8 mouse cellular contexts compared by ENCODE assay signal in the genomic region with DNA sequence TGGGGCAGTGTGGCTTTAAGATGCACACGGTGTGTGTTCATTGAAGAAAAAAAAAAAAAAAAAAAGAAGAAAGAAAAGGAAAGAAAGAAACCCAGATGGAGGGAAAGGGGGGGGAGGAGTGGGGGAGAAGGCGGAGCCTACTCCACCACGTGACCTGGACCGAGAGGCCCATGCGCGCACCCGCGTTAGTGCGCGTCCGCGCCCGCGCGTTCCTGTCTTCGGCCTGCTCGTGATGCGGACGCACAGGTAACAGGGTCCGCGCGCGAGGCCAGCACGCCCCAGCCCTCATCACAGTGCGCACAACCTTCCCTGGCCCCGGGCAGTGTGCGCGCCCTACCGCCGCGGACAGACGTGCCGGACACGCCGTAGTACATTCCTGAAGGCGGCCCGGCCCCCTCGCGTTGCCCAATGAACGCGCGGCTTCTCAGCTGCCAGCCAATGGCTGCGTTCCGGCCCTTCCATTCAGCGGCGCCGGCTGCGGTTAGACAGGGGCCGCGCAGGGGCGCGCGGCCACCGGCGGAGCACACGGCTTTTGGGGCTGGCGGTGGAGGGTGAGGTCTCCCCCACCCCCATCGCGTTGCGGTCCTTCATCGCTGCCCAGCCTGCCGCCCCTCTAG. TPM values are rescaled to one million over a fixed set of nuclear protein-coding genes. Genes with fewer than 3 reads are reported as not detected.
A peak's percentile ranks its signal among the peaks of the same experiment; 100 is the strongest.
DNase-seq lines count a peak whose midpoint lies in the region; ATAC-seq lines count a peak whose summit lies in the region.

No protein-coding gene starts in this region.

- H3K27me3 ChIP-seq in embryonic facial prominence, embryonic 11.5 days (ENCODE audit: control insufficient read depth, insufficient read depth, low read length): no peaks in the 10 kb centered on the region
- H3K27me3 ChIP-seq in midbrain, embryonic 11.5 days (ENCODE audit: control insufficient read depth, insufficient read depth, low read length): peaks cover 15% of the 10 kb centered on the region

- no peaks in the 10 kb centered on the region for H3K36me3 ChIP-seq in embryonic facial prominence, embryonic 11.5 days (replicated peaks; ENCODE audit: control insufficient read depth, insufficient read depth, low read depth, low read length)
- no peaks in the 10 kb centered on the region for H3K36me3 ChIP-seq in midbrain, embryonic 11.5 days (ENCODE audit: control insufficient read depth, insufficient read depth, low read length)

- peak overlapping the region; percentile 69 for H3K27ac ChIP-seq in embryonic facial prominence, embryonic 11.5 days (replicated peaks; ENCODE audit: low read depth, low read length)
- peak overlapping the region; percentile 100 for H3K27ac ChIP-seq in midbrain, embryonic 11.5 days (ENCODE audit: low read depth, low read length)

- H3K9ac ChIP-seq in embryonic facial prominence, embryonic 11.5 days (replicated peaks; ENCODE audit: low read length): peak overlapping the region; percentile 68
- H3K9ac ChIP-seq in midbrain, embryonic 11.5 days (ENCODE audit: low read length): peak overlapping the region; percentile 58

- H3K9me3 ChIP-seq in embryonic facial prominence, embryonic 11.5 days (replicated peaks; ENCODE audit: control insufficient read depth, low read length): no peaks in the 10 kb centered on the region
- no peaks in the 10 kb centered on the region for H3K9me3 ChIP-seq in midbrain, embryonic 11.5 days (ENCODE audit: control insufficient read depth, low read length)

- DNase-seq in adrenal gland, postnatal 14 days: peak; percentile 96
- DNase-seq in embryonic facial prominence, embryonic 11.5 days (ENCODE audit: low spot score): peak; percentile 97
- peak; percentile 100 for DNase-seq in heart, adult 11 months
- peak; percentile 98 for DNase-seq in kidney, adult 11 months
- DNase-seq in left cerebral cortex, postnatal 4 days: peak; percentile 98
- DNase-seq in midbrain, embryonic 11.5 days (ENCODE audit: low spot score, missing footprints): peak; percentile 99
- DNase-seq in right cerebral cortex, postnatal 4 days: peak; percentile 87
- peak; percentile 96 for DNase-seq in yolk sac, embryonic 10.5 days (ENCODE audit: low spot score)

- ATAC-seq in embryonic facial prominence, embryonic 11.5 days (replicated peaks; ENCODE audit: insufficient number of reproducible peaks, low FRiP score, low TSS enrichment, low read depth): peak; percentile 91
- peak; percentile 86 for ATAC-seq in midbrain, embryonic 11.5 days (ENCODE audit: low FRiP score)

- WGBS in embryonic facial prominence, embryonic 11.5 days: under 1% methylated on average over 62 of the region's 62 CpGs
- WGBS in midbrain, embryonic 11.5 days: under 1% methylated on average over 59 of the region's 62 CpGs

- H3K4me3 ChIP-seq in embryonic facial prominence, embryonic 11.5 days (ENCODE audit: low read depth, low read length): peak overlapping the region; percentile 39
- H3K4me3 ChIP-seq in midbrain, embryonic 11.5 days (ENCODE audit: low read depth, low read length): peak overlapping the region; percentile 97

- intact Hi-C loops in left cerebral cortex, postnatal 4 days (cut with DNase I): loop anchor here (5.0 to 10.0 kb wide), 4 partner anchors 133 to 467 kb away; a partner anchor contains a TSS

- H3K4me2 ChIP-seq in embryonic facial prominence, embryonic 11.5 days (ENCODE audit: low read depth, low read length): peak overlapping the region; percentile 92
- H3K4me2 ChIP-seq in midbrain, embryonic 11.5 days: peak overlapping the region; percentile 97

- H3K4me1 ChIP-seq in embryonic facial prominence, embryonic 11.5 days (ENCODE audit: control insufficient read depth, insufficient read depth, low read length): no peaks in the 10 kb centered on the region
- H3K4me1 ChIP-seq in midbrain, embryonic 11.5 days (ENCODE audit: control insufficient read depth, insufficient read depth, low read length): peaks cover 30% of the 10 kb centered on the region

RNA-seq across cellular contexts. Expression of a gene that starts 5.6 kb away (rescaled TPM):
- 38.6 and 39.5 TPM in 2 replicates for total RNA-seq in adrenal gland, postnatal 14 days (2021)
- 24.9 and 27.4 TPM in 2 replicates for polyA plus RNA-seq in embryonic facial prominence, embryonic 11.5 days (2014; fragmentation: Nextera tagmentation; extraction: Ambion mirVana)
- 10 to 100 TPM; 37.5 to 40.9 TPM for total RNA-seq in left cerebral cortex, postnatal 4 days (2021)
- polyA plus RNA-seq in midbrain, embryonic 11.5 days (2014; fragmentation: Nextera tagmentation; extraction: Ambion mirVana): 22.6 and 22.9 TPM in 2 replicates

Comparison
In these comparisons a context has a peak if more than half of its experiments do, and no peak if none do; other contexts are left out.
1. Peak in every context shown above with its lines: DNase-seq, ATAC-seq, H3K4me3 ChIP-seq and H3K27ac ChIP-seq.